Mouse (Mus musculus) right cerebral cortex, adult 2 months (tissue): Measurements from ENCODE around the gene Fez2.

Experiments used
- DNase-seq, 2 experiments: peaks; one replicate each; pipeline ENCODE4 v3.0.0; 2021 to 2022; ENCODE audit warnings: low spot score in 2 of 2

Gene Fez2

DNA sequence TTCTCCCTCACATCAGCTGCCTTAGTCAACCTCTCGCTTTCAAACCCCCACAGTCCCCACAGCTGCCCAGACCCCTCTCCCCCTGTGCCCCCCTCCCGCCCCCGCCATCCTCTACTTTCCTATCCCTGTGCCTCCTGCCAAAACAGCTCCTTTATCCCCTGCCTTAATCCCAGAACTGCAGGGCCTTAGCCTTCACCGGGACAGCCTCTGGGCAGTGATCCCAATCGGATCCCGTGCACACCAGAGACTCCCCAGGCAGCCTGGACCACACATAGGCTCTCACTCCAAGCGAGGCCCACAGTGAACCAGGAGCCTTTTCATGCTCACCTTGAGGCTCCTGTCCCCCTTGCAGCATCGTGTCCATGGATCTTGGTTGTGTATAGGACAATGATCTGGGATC lies 49.5 kb downstream of the Fez2 start:
- no peak for DNase-seq

DNA sequence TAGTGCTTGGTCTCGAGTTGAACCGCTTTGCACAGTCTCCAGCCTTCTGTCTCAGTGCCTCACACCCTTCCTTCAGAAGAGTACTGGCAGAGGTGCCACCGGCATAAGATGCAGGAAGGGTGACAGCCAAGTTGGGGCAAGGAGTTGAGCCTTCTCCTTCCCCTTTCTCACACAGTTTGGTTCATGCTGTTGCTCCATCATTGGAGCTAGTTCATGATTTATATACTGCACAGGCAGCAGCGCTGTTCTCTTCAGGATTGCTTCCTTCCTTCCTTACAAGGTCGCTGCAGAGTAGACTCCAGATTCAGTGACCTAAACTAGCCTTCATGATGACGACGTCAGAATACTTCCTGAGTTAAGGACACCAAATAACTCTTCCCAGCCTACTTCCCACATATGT lies 51.9 kb downstream of the Fez2 start:
- no peak for DNase-seq

DNA sequence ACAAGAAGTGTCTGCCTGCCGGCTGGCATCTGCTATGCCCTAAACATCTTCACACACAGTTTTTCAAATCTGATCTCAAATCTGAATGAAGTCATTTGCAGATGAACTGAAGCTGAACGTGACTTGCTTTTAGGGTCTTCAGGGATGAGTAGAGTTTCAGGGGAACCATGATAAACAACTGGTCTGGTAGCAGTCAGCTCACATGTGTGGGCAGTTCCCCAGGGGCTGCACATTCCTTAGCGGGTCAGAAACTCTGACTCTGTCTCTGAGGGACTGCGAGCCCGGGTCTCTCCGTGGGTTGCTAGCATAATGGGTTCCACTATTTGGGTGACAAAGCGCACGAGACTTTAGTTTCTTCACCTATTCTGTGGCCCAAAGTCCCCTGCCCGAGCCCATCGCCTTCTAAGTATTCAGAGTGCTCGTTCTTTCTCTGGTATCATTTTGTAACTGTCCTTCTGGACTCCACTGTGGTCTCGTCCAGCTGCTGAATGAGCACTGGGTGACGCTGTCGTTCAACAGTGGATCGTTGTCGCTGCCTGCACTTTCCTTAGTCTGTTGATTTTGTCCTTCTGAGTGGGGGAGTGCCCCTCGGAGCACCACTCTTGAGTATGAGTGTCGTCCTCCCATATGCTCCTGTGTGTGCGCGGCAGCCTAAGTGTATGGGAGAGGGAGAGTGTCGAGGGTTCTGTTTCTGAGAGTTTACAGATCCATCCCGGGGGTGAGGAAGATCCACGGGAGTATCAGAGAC lies 53.2 kb downstream of the Fez2 start:
- no peak for DNase-seq

DNA sequence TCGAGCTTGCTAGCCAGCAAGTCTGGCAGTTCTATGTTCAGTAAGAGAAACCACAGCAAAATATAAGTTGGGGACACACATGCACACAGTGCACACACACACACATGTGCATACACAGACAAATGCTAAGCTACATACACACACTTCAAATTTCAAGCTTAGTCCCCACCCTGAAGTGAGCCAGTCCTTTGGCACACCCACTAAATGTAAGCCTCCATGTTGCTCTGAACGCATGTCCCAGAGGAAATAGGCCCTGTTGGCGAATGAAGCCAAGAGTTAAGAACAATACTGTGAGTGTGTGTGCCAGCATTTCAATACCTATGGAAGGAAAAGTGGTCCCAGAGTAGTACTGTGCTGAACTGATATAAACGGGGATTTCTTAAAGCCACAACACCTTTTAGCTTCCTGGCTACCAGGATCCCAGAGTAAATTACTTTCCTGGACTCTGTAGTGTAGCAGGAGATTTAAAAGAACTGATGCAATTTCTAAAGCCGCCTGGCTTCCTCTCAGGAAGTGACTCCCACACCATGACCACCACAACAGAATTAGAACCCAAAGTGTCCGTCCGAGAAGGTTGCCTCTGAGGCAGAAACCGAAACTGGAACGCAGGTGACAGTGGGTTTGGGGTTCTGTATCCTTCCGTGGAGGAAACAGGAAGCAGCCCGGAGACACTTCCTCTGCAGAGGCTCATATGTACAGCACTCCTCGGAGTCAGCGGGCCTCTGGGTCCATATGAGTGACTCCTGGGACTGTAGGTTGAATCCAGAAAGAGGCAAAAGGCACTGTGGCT lies 55.8 kb downstream of the Fez2 start:
- DNase-seq: no peak

DNA sequence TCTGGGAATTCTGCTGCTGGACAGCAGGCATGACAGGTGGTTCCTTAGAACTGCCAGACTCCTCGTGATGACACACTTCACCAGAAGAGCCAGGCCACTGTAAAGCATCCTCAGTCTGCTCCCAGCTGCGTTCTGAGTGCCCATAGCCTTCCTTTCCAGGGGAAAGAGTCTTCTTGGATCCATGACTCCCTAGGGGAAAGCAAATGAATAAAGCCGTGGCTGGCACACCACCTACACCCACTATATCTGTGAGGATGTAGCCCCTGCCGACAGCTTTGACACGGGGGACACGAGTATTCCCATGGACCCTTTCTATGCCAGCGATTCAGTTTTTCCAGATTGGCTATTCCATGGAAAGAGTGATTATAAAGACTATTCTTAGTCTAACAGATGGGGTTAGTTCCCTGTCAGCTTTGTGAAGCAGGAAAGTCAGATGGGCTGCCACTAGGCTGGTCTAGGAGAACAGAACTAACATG lies 59.7 kb downstream of the Fez2 start:
- no peak for DNase-seq

DNA sequence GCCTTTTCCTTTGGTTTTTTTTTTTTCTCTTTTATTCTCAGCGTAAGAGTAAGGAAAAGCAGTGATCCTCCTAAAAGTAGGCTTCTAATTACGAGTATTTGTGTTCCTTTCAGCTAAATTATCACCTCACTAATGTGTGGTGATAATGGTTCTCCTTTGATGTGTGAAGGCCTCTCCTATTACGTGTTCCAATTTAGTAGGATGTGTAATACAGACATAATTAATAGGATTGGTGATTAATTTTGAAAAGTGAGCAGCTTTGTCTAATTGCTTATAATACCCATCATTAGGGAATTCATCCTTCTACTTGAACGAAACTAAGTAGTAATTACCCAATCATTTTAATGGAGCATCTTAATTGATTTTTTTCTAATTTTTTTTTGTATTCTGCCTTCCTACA lies 60.2 kb downstream of the Fez2 start:
- DNase-seq: no peak

DNA sequence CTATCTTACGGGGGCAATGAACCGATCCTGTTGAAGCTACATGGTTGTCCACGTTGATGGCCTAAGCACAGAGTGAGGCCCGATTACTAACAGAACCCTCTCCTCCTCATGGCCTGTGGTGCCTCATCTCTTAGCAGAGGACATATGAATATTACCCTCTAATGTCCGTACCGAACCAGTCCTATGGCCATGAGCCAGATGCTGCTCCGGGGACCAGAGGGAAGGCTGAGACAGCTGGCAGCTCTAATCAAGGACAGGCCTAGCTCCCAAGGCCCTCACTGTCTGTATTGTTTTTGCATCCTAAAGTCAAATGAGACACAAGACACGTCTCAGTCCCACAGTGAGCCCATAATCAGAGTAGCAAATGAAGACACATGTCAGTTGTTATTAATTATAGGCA lies 62.3 kb downstream of the Fez2 start:
- DNase-seq: no peak

DNA sequence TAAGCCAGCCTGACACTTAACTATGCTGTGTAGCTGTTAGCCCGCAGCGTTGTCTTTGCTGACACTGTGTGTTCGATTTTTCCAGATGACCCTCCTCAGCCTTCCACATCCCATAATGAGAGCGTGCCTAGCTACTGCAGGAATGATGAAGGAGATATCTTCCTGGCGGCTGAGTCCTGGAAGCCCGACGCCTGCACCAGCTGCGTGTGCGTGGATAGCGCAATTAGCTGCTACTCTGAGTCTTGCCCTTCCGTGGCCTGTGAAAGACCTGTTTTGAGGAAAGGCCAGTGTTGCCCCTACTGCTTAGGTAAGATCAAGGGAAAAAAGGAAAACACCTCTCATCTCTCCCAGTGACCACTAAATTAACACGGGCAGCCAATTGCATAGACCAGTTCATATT lies 63.1 kb downstream of the Fez2 start:
- no peak for DNase-seq

DNA sequence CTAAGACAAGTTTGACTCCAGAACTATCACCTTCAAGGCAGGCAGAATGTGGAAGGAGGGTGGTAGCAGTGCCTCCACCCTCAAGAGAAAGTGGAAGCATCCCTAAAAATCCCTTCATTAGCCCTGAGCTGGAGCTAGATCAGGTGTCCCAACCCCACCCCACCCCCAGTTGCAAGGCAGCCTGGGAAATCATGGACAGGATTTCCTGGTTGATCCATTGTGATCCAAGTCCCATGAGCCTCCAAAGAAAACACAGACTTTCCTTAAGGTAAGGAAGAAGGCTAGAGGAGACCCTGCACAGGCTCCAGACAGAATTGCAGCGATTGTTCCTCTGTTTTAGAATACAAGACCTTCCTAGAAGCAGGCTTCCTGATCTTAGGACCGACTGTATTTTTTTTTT lies 63.5 kb downstream of the Fez2 start:
- no peak for DNase-seq

DNA sequence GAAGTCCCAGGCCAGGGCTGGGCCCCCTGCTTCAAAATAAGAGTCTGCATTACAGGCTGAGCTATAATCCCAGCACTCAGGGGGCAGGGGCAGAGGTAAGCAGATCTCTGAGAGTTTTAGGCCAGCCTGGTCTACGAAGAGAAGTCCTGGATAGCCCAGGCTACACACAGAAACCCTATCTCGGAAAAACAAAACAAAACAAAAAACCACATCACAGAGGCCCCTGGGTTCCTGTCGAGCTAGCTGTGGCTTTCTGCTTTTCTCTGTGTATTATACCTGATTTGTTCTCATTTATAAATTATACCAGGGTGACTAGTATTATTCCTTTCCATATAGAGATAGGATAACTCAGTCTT lies 65.5 kb downstream of the Fez2 start:
- DNase-seq: no peak

DNA sequence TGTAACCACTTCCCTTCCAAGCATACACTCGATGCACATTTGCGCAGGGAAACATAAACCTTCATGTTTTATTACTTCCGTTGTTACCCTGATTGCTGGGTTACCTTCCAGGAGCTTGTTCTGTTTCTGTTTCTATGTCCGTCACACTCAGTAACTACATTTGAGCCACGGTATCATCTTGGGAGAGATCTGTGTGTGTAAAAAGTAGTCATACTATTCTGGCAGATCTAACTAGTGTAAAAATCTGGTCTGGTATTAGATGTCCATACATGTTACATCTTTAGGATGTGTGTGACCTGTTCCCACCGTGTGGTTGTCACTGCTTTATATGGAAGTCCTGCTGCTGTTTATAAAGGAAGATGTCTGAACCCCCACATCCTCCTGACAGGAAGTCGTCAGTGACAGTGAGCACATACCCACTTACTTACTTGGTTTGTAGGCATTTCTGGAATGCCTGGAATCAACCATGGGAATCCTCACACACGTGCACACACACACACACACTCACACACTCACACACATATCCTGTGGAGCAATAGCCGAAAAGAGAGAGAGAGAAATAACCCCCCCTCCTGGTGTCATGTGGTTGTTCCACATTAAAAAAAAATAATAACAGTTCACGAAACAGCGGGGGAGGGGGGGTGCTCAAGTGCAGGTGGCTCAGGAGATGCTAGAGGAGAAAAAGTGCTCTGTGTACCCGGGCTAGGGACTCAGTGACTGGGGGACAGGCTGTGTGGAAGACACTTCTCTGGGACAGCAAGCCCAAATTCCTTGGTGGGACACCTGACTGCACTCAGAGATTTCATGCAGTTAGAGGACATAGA lies 66.1 kb downstream of the Fez2 start:
- DNase-seq: no peak

DNA sequence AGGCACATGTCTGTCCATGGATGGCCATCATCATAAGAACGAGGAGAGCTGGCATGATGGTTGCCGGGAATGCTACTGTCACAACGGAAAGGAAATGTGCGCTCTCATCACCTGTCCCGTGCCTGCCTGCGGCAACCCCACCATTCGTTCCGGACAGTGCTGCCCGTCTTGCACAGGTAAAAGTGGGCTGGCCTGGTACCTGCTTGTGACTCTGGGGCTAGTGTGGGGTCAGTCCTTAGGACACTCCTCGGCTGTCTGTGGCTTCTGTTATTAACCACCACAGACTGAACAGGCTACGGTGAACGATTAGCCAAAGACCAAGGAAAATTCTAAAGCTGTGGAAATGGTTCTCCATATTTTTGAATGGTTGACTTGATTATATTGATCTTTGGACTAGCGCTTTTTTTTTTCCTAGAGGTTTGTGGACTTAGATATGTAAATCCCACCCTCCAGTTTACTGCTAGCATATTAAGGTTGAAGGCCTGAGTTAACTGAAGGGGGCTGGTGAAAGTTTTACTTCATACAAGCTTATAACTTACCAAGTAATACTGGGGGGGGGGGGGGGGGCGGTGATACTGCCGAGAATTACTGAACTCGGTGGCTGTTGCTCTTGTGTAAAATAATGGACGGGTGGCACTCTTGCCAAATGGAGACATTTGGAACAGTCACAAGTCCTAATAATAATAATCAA lies 70.7 kb downstream of the Fez2 start:
- DNase-seq: no peak

DNA sequence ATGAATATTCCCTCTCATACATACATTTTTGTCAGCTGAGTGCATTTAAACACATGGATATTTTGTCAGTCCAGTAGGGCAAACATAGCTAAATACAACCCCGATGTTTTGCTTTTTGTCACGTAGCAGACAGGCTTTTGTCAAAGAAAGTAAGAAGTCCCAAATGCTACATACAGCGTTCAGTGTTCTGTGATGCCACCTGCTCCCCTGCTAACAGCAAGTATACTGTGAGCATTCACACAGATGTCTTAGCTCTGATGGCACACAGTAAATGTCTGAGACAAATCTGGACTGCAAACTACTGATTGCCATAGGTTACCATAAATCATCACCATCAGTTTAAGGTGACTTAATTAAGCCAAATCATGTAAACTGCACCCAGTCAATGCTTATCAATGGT lies 74.3 kb downstream of the Fez2 start:
- DNase-seq: no peak

DNA sequence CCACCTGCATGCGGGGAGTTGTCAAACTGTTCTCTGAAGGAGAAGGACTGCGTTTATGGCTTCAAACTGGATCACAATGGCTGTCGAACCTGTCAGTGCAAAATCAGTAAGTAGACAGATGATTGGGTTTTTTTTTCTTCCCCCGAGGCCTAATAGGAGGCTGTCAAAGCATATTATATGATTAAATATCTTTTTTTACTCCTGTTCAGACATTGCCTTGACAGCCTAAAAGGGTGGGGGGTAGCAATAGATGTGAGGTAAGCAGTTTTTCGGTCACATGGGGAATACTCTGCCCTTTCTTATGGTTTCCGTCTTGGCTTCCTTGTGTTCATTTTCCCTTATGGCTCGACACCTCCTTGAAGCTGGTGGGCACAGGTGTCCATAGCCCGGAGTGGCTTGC lies 82.7 kb downstream of the Fez2 start:
- no peak for DNase-seq

DNA sequence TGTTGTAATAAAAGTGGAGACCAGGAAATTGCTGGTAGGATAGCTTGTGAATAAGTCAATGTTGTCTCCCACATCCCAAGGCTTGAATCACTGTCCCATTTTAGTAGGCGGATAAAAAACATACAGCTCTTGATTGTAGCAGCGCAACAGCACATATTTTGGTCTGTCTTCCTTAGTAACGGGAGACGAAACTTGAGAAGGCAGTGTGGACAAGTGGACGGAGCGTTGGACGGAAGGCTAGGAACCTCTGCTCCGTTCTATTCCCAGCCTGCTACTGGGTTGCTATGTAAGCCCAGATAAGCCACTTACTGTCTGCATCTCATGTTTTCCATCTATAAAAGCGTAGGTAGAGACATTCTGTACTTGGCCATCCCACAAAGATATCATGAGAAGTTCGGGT lies 84.7 kb downstream of the Fez2 start:
- DNase-seq: no peak

DNA sequence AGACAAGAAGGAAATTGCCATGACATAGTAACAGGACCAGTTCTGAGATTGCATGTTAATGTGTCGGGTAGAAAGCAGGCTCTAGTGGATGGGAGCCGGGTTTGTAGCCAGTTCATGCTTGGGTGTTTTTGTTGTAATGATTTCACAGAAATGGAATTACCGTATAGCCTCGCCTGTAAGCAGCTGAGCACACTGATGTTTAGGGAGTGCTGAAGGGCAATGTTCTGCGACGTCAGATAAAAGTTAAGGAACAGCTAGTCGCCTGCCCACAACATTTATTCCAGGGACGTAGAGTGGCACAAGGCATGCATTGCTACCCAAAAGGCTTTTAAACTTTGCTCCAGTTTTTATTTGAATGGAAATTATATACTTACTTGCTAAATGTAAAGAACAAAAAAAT lies 86.5 kb downstream of the Fez2 start:
- DNase-seq: no peak

DNA sequence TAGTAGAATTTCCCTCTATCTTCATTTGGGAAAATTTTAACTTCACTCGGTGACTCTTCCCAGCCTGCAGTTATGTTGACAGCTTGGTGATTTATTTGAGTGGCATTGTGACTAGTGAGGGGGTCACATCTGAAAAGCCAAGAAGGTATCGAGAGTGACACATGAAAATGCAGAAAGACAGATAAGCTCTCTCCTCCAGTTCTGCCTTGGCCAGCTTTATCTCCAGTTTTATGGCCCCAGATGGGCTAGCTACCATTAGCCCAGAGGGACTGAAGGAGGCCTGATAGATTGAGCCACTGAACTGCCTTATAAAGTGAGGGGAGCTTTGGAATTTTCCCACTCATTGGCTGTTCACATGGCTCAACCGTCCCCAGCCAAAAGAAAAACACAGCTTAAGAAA lies 89.7 kb downstream of the Fez2 start:
- DNase-seq: no peak

DNA sequence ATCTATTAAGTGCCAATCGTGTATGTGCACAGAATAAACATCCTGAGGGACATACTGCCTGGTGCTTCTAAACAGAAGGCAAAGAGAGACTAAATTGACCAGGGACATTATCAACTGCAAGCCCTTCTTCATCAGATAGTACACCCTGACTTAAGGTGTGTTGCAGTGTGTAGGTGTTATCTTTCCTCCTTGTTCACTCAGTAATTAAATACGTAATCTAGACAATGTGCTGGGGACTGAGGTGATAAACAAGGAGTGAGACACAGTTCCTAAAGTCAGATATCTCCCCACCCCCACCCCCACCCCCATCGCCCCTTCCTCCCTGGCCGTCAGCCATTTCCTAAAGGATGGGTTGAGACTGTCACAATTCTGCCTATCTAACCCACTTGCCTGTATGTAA lies 90.8 kb downstream of the Fez2 start:
- no peak for DNase-seq

DNA sequence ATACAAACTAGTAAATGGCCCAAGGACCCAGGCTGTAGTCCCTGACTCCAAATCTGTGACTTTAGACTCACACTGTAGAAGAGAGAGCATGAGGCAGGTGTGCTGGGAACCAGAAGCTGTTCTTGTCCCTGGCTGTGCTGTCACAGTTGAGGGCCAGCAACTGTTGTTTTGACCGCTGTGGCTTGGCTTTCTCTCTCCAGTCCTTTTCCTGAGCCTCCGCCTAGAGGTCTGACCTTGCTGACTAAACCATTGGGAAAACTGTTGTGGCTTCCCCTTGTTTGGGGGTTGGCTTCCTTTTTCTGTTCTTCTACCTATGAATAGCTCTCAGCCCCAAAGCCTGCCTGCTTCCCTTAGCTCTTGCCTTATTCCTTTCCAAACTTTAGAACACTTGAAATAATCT lies 91.6 kb downstream of the Fez2 start:
- DNase-seq: no peak

DNA sequence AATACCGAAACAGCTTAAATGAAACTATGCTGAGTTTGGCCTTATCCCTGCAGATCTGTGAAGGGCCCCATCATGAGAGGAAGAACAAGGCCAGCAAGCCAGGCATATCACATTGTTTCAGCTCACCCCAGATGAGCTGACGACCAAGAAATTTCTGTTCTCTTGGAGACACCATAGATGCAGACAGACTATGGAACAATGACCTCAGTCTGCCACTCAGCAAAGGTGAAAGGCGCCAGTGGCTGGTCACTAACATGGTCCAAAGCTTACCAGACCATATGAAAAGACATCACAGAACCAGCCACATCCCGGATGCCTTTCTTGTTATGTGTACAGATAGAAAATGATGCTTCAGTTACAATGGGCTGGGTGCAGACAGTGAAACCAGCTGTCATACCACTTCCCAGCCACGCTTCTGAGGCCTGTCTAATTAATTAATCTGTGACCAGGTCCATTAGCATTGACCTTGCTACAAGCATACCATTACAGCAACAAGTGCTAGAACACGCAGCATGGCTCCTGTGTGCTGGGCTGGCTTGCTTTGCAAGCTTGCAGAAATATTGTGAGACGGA lies 92.1 kb downstream of the Fez2 start:
- DNase-seq: no peak
